Mouse (Mus musculus) liver, embryonic 15.5 days (tissue): ENCODE data around the gene Cenpb. TPM values are rescaled to one million over a fixed set of nuclear protein-coding genes. Genes with fewer than 3 reads are reported as not detected.
A peak's percentile ranks its signal among the peaks of the same experiment; 100 is the strongest.

ENCODE experiments used
- ATAC-seq: fragments of 200-750 bp; cut with Nextera tagmentation; 2 replicates; pipeline ENCODE4 v1.8.0; 2017; ENCODE audit warnings: moderate number of reproducible peaks, mild to moderate bottlenecking, moderate library complexity; ENCODE audit not compliant: insufficient read depth
- H3K27ac ChIP-seq: fragments of 300-500 bp; sonication (generic); replicated peaks from 2 replicates; pipeline ENCODE4 v1.5.1; 2015; ENCODE audit warnings: mild to moderate bottlenecking, inconsistent platforms
- H3K27me3 ChIP-seq: fragments of 300-500 bp; sonication (generic); 2 replicates; pipeline ENCODE4 v1.6.1; 2015; ENCODE audit warnings: mild to moderate bottlenecking, inconsistent platforms
- H3K36me3 ChIP-seq: fragments of 300-500 bp; sonication (generic); replicated peaks from 2 replicates; pipeline ENCODE4 v1.6.1; 2015; ENCODE audit warnings: moderate library complexity, mild to moderate bottlenecking, inconsistent platforms
- H3K4me1 ChIP-seq: fragments of 300-500 bp; sonication (generic); replicated peaks from 2 replicates; pipeline ENCODE4 v1.6.1; 2015; ENCODE audit warnings: inconsistent platforms
- H3K4me2 ChIP-seq: fragments of 300-500 bp; sonication (generic); 2 replicates; pipeline ENCODE4 v1.6.1; 2015; ENCODE audit warnings: moderate library complexity, mild to moderate bottlenecking, inconsistent platforms
- H3K4me3 ChIP-seq: fragments of 300-500 bp; sonication (generic); replicated peaks from 2 replicates; pipeline ENCODE4 v1.5.1; 2015; ENCODE audit warnings: mild to moderate bottlenecking, inconsistent platforms
- H3K9ac ChIP-seq: fragments of 300-500 bp; sonication (generic); 2 replicates; pipeline ENCODE4 v1.6.1; 2015; ENCODE audit warnings: moderate library complexity, mild to moderate bottlenecking, inconsistent platforms
- H3K9me3 ChIP-seq: fragments of 300-500 bp; sonication (generic); replicated peaks from 2 replicates; pipeline ENCODE4 v1.6.1; 2016; ENCODE audit warnings: inconsistent platforms
- WGBS: fragments of 180-500 bp; shearing (Covaris S2); methylation state at CpG from one replicate; pipeline ENCODE4 v1.1.7; 2015; ENCODE audit warnings: mixed read lengths; ENCODE audit not compliant: insufficient replicate concordance; 5-methylcytosine and 5-hydroxymethylcytosine counted together
- polyA plus RNA-seq: library from polyadenylated mRNA; unstranded; fragments of >200 nt; fragmentation: Nextera tagmentation; extraction: Ambion mirVana; gene quantifications from 2 replicates; pipeline ENCODE4 v1.2.1, GENCODE M21; 2015

The Cenpb gene
- polyA plus RNA-seq, 1 experiment from 2014 or later, result 4.1 TPM

DNA sequence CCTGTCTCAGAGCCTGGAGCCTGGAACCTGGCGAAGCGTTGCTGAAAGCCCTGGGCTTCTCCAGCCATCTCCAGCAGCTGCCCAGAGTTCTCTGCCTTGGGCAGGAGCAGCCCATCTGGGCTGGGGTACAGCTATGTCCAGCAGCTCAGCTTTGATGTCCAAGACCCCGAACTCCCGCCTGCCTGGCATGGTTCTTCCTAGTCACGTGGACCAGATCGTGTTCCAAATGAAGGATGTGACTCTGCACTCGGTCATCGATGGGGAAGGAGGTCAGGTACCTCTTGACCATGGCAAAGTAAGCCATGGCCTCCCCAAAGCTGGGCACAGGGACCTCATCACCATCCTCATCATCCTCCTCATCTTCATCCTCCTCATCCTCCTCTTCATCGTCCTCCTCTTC is 1.9 kb downstream of the Cenpb start:
- H3K27ac ChIP-seq, result 0 out of 2 replicates have a peak overlapping the region, but pooled peaks have one; percentile 30
- no peak for ATAC-seq
- WGBS, result 79% methylated on average over 9 of the region's 9 CpGs
- H3K4me2 ChIP-seq, result peak overlapping the region; percentile 95
- peak overlapping the region; percentile 69 for H3K4me3 ChIP-seq
- peaks cover 17% of the 10 kb centered on the region for H3K27me3 ChIP-seq
- peaks cover 21% of the 10 kb centered on the region for H3K36me3 ChIP-seq
- peaks cover 61% of the 10 kb centered on the region for H3K4me1 ChIP-seq
- H3K9me3 ChIP-seq, result no peaks in the 10 kb centered on the region
- peak overlapping the region; percentile 85 for H3K9ac ChIP-seq

- peaks cover 71% of the 10 kb centered on the region for H3K4me1 ChIP-seq
- no peak for ATAC-seq
- H3K9me3 ChIP-seq, result no peaks in the 10 kb centered on the region
- H3K27me3 ChIP-seq, result peaks cover 31% of the 10 kb centered on the region
- H3K27ac ChIP-seq, result no peak overlapping the region; the same call in 1 of the 2 replicates
- H3K4me3 ChIP-seq, result no peak overlapping the region
- H3K36me3 ChIP-seq, result peaks cover 21% of the 10 kb centered on the region
- H3K9ac ChIP-seq, result no peak overlapping the region
- peak overlapping the region; percentile 95; the same call in 1 of the 2 replicates for H3K4me2 ChIP-seq
- 58% methylated on average over 5 of the region's 5 CpGs for WGBS
Measured at GRCm38 (mm10) chr2:131176491-131176890, 3.4 kb downstream of the Cenpb start.

- Histone ChIP-seq H3K4me1 (peaks cover 72% of the 10 kb centered on the region), H3K4me3 (no peak overlapping the region), H3K9me3 (no peaks in the 10 kb centered on the region), H3K36me3 (peaks cover 21% of the 10 kb centered on the region), H3K27me3 (peaks cover 37% of the 10 kb centered on the region), H3K4me2 (no peak overlapping the region), H3K9ac (no peak overlapping the region), H3K27ac (0 out of 2 replicates have a peak overlapping the region, but pooled peaks have one; percentile 29)
- 86% methylated on average over 1 of the region's 1 CpGs for WGBS
- ATAC-seq, result no peak
Measured at GRCm38 (mm10) chr2:131175945-131176309, 3.9 kb downstream of the Cenpb start.

DNA sequence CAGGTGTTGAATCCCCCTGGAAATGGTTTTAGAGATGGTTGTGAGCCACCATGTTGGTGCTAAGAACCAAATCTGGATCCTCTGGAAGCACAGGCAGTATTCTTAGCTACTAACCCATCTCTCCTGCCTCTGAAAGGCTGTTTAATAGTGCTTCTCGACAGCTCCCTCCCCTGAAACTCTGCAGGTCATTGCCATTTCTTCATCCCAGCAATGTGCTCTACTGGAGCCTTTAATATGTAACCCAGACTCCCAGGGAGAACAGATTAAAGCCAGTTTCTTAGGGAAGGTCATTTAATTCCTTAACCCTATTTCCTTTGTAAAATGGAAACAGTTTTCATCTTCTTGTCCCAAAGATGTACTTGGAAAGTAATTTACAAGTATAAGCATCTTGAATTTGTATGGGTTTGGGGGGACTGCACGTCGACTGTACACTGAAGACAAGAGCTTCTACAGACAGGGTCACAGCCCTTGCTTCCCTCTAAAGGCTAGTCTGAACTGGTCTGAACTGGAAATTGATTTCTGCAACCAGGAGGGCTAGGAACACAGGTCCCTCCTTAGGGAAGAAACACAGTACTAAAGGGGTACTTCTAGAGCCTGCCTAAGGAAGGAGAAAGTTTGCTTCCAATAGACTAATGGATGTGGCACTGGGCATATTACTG is 4.5 kb downstream of the Cenpb start:
- Histone ChIP-seq H3K4me2 (no peak overlapping the region), H3K27ac (0 out of 2 replicates have a peak overlapping the region, but pooled peaks have one; percentile 29), H3K4me3 (no peak overlapping the region), H3K9ac (no peak overlapping the region), H3K36me3 (peaks cover 21% of the 10 kb centered on the region), H3K27me3 (peaks cover 42% of the 10 kb centered on the region), H3K9me3 (no peaks in the 10 kb centered on the region), H3K4me1 (peaks cover 67% of the 10 kb centered on the region)
- ATAC-seq, result no peak
- WGBS, result 76% methylated on average over 3 of the region's 3 CpGs

GRCm38 (mm10) chr2:131174700-131175099 is 5.2 kb downstream of the Cenpb start:
- peaks cover 21% of the 10 kb centered on the region for H3K36me3 ChIP-seq
- 2% methylated on average over 11 of the region's 11 CpGs for WGBS
- H3K27ac ChIP-seq, result no peak overlapping the region
- no peaks in the 10 kb centered on the region for H3K9me3 ChIP-seq
- H3K9ac ChIP-seq, result no peak overlapping the region
- ATAC-seq, result no peak
- H3K27me3 ChIP-seq, result peaks cover 49% of the 10 kb centered on the region
- H3K4me2 ChIP-seq, result peak overlapping the region; percentile 72
- H3K4me3 ChIP-seq, result peak overlapping the region; percentile 44
- peaks cover 62% of the 10 kb centered on the region for H3K4me1 ChIP-seq

- Histone ChIP-seq H3K9ac (no peak overlapping the region), H3K4me1 (peaks cover 40% of the 10 kb centered on the region), H3K27ac (no peak overlapping the region), H3K27me3 (peaks cover 70% of the 10 kb centered on the region), H3K36me3 (peaks cover 14% of the 10 kb centered on the region), H3K4me3 (no peak overlapping the region), H3K9me3 (no peaks in the 10 kb centered on the region), H3K4me2 (no peak overlapping the region)
- no peak for ATAC-seq
- WGBS, result 21% methylated on average over 9 of the region's 9 CpGs
Measured at GRCm38 (mm10) chr2:131172322-131172721, 7.5 kb downstream of the Cenpb start.

DNA sequence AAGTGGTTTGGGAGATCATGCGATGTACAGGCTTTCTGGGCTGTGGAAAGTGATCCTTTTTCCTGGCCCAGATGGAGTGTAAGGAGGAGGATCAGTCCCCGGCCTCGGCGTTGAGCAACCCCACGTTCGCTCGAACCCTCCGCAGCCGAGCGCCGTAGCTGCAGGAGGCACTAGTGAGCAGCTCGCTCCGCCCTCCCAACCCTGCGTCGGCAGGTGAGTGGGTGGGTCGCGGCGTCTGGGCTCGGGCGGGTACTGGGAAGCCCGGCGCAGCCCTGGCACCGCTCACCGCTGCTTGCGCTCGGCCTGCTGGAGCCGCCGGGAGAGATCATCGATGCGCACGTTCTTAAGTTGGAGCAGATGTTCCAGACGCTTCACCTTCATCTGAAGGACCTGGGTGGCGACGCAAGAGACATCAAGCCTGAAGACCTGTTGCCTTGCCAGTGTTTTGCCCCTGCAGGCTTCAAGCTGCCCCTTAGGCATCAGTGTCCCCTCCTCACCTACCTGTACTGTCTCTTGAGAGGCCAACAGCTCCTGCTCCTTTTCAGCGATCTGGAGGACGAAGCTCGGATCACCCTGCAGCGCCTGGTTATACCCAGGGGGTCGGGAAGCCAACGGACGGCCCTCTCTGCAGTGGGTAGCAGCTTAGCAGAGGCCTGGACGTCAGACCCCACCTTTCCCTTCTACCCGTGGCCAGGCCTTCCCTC is 8.3 kb downstream of the Cenpb start:
- Histone ChIP-seq H3K4me2 (peak overlapping the region; percentile 49), H3K9me3 (no peaks in the 10 kb centered on the region), H3K27me3 (peaks cover 70% of the 10 kb centered on the region), H3K36me3 (peaks cover 7% of the 10 kb centered on the region; the same call in 1 of the 2 replicates), H3K27ac (no peak overlapping the region), H3K9ac (no peak overlapping the region), H3K4me1 (peaks cover 32% of the 10 kb centered on the region), H3K4me3 (peak overlapping the region; percentile 25; the same call in 1 of the 2 replicates)
- 5% methylated on average over 43 of the region's 43 CpGs for WGBS
- ATAC-seq, result no peak

DNA sequence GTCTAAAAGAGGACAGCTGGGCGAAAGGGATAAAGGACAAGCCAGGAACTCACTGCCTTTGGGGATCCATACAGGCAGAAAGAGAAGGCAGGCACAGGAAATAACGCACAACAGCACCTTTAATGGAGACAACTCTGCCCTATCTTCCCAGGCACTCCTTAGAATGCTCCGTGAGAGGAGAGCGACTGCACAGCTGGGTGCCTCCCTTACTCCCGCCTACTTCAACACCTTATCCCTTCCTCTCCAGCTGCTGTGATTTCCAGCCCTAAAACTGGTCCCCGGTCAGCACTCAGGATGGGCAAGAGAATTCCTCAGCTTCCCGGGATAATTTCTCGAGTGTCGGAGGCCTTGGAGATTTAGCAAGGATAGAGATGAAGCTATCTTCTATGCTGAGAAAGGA is 8.9 kb downstream of the Cenpb start:
- Histone ChIP-seq H3K27ac (no peak overlapping the region), H3K9me3 (no peaks in the 10 kb centered on the region), H3K36me3 (peaks cover 3% of the 10 kb centered on the region; the same call in 1 of the 2 replicates), H3K4me2 (peak overlapping the region; percentile 49), H3K4me3 (peak overlapping the region; percentile 25; the same call in 1 of the 2 replicates), H3K4me1 (peaks cover 26% of the 10 kb centered on the region), H3K9ac (no peak overlapping the region), H3K27me3 (peaks cover 75% of the 10 kb centered on the region)
- 20% methylated on average over 9 of the region's 9 CpGs for WGBS
- ATAC-seq, result no peak

- Histone ChIP-seq H3K9me3 (no peaks in the 10 kb centered on the region), H3K27me3 (peaks cover 80% of the 10 kb centered on the region), H3K4me1 (peaks cover 16% of the 10 kb centered on the region), H3K27ac (no peak overlapping the region), H3K36me3 (no peaks in the 10 kb centered on the region), H3K9ac (no peak overlapping the region), H3K4me2 (no peak overlapping the region), H3K4me3 (no peak overlapping the region)
- WGBS, result 59% methylated on average over 1 of the region's 1 CpGs
- no peak for ATAC-seq
Measured at GRCm38 (mm10) chr2:131168914-131169313, 11.0 kb downstream of the Cenpb start.

GRCm38 (mm10) chr2:131167984-131168383 is 11.9 kb downstream of the Cenpb start:
- H3K9me3 ChIP-seq, result no peaks in the 10 kb centered on the region
- no peak overlapping the region for H3K9ac ChIP-seq
- peaks cover 16% of the 10 kb centered on the region for H3K4me1 ChIP-seq
- H3K4me3 ChIP-seq, result no peak overlapping the region
- peaks cover 72% of the 10 kb centered on the region for H3K27me3 ChIP-seq
- H3K27ac ChIP-seq, result no peak overlapping the region
- ATAC-seq, result no peak
- H3K4me2 ChIP-seq, result no peak overlapping the region
- WGBS, result 68% methylated on average over 6 of the region's 6 CpGs
- H3K36me3 ChIP-seq, result no peaks in the 10 kb centered on the region

DNA sequence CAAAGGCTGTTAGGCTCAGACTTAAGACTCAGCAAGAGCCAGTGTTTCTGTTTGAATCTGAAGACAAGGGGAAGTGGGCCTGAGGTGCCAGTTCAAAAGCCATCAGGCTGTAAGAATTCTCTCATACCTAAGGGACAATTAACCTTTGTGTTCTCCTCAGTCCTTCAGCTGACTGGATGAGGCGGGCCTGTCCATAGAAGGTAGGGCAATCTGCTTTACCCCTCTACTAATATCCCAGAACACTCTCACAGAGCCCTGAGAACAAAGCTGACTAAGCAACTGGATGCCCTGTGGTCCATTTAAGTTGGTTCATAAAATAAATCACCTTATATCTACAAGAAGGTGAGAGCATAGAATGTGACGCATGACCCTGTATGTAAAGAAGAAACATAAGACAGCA is 13.7 kb downstream of the Cenpb start:
- no peaks in the 10 kb centered on the region for H3K36me3 ChIP-seq
- H3K4me3 ChIP-seq, result no peak overlapping the region
- H3K27me3 ChIP-seq, result peaks cover 54% of the 10 kb centered on the region
- H3K9me3 ChIP-seq, result no peaks in the 10 kb centered on the region
- 72% methylated on average over 2 of the region's 2 CpGs for WGBS
- H3K4me2 ChIP-seq, result no peak overlapping the region
- ATAC-seq, result no peak
- H3K4me1 ChIP-seq, result peaks cover 1% of the 10 kb centered on the region; the same call in 1 of the 2 replicates
- no peak overlapping the region for H3K9ac ChIP-seq
- no peak overlapping the region for H3K27ac ChIP-seq
